Mouse (Mus musculus) thymus, adult 2 months (tissue): ENCODE measurements around the gene Slc43a2.

ENCODE experiments used
- CTCF ChIP-seq: fragments of 200-500 bp; IDR thresholded peaks from 2 replicates; pipeline ENCODE4 v1.5.1; 2012; ENCODE audit warnings: mild to moderate bottlenecking, control low read depth, low read length, moderate library complexity, borderline replicate concordance; ENCODE audit not compliant: control insufficient read depth, poor library complexity, insufficient read depth; ENCODE audit errors: extremely low read depth
- POLR2A ChIP-seq: fragments of 200-500 bp; IDR thresholded peaks from 2 replicates; pipeline ENCODE4 v1.6.1; 2012; ENCODE audit warnings: mild to moderate bottlenecking, low read length, control low read depth, moderate library complexity; ENCODE audit not compliant: control insufficient read depth, poor library complexity, insufficient read depth; ENCODE audit errors: extremely low read depth

- TF ChIP-seq CTCF (no peak), POLR2A (no peak)
Measured at GRCm38 (mm10) chr11:75604826-75605225, 73.3 kb downstream of the Slc43a2 start.
